Mouse (Mus musculus) urinary bladder, postnatal 10 days (tissue): Measurements from ENCODE around the gene Brinp2.

Source experiments
- DNase-seq: peaks from one replicate; pipeline ENCODE4 v3.0.0; 2022; ENCODE audit warnings: low spot score

Gene Brinp2

DNA sequence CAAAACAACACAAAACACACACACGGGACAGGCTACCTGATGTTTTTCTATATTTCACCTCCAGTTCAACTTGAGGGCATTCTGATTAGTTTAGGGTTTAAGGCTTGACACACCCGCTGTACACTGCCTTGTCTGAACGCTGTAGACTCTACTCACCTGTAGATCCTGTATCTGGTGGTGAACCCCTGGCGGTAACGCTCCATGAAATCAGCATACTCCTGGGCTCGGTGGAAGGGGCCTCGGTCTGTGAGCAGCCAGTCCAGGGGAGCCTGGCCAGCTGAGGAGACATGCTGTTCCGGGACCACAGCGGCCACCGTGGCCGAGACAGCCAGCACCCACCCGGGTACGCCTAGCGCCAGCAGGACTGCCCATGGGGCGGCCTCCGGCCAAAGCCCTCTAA, 60.9 kb downstream of the Brinp2 start:
- DNase-seq, result no peak

DNA sequence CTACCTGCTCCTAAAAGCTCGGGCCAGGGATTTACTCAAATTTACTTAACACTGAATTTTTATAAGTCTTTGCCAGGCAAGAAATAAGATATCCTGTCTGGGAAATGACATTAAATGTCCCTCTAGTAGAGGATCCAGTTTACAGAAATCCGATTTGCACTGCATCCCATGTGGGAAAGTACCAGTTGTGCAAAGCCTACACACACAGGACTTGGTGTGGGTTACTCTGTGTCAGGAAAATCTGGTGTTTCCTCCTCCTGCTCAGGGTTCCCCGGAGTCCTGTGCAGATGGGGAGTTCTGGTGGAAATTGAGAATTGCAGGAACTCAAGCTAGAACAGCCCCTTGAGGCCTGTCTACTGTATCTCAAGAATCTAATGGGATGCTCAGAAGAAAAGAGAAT, 70.9 kb downstream of the Brinp2 start:
- DNase-seq, result no peak

DNA sequence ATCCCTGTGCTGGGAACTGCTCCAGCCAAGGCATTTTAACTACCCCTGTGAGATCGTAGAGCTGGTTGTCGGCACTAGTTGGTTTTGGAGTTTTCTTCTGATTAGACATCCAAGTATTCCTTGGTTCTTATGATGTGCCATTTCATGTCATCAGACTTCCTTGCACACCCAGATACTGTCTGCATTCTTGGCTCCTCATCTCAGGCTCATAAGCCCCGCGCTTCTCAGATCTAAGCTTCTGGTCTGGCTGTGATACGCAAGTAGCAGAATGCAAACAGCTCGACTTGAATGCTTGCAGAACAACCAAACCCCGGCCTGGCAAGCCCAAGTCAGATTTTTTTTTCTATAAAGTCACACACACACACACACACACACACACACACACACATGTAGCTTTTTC, 72.3 kb downstream of the Brinp2 start:
- DNase-seq, result no peak

DNA sequence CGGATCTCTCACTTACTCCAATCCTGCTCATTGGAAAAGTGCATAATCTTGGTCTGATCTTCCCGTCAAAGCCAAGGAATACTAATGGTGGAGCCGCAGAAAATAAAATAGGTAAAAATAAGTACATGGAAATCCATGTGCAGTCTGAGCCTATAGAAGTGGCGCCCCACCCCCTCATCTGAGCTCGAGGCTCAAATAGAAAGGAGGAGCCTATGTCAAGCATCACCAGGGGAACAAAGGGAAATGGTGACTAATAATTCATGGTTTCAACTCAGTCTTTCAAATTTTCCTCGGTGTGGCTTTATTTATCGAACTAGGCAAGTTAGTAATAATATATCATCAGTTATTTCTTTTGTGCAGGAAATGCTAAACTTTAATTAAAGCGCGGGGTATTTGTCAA, 84.1 kb downstream of the Brinp2 start:
- DNase-seq, result no peak

DNA sequence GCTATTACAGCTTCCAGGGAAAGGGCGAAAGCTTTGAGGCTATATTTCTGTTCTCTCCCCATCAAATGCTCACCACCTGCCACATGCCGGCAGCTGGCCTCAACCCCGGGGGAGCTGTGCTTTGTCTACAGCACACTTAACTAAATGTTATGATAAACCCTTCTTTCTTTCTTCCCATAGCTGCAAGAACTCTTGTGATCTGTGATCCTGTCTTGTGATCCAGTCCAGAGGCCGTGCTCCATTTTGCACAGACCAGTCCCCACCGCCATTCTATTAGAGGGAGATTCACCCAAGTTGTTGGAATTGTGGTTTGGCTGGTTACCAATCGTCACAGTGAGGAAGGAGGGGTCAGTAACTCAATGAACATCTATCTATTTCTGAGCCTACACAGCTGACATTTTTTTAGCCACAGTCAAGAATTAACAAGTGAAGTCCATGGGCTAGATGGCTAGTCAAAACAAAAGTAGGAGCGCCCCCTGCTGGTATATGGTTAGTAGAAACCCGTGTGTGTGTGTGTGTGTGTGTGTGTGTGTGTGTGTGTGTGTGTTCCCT, 89.0 kb downstream of the Brinp2 start:
- no peak for DNase-seq

DNA sequence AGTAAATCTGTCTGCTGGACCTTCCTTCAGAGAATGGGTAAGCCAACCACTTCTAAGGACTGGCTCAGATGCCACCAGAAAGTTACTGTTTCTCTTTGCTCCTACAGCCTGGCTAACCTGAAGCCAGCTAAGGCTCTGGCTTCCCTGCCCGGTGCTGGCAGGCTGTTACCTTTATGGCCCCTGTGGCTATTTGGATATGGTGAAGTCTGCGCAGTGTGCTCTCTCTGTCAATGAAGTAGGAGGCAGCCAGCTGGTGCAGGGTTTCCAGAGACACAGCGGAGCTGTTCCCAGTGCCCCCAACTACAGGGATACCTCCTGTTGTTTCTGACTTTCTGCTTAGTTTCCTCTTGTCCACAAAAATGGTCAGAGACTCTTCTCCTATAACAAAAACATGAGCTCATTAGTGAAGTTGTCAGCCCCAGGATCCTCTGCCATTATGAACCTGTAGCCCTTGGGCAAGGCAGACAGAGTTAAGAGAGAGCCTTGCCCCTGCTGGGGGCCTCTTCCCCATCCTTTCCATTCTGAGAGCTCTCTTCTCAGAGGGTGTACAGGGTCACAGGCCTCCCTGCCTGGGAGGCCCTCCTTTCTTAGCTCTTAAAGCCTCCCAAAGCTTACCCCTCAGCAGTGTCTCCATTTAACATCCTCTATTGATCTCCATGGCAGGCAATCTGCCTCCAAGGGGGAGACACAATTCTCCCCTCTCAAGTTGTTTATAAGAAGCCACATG, 89.7 kb downstream of the Brinp2 start:
- DNase-seq, result no peak

DNA sequence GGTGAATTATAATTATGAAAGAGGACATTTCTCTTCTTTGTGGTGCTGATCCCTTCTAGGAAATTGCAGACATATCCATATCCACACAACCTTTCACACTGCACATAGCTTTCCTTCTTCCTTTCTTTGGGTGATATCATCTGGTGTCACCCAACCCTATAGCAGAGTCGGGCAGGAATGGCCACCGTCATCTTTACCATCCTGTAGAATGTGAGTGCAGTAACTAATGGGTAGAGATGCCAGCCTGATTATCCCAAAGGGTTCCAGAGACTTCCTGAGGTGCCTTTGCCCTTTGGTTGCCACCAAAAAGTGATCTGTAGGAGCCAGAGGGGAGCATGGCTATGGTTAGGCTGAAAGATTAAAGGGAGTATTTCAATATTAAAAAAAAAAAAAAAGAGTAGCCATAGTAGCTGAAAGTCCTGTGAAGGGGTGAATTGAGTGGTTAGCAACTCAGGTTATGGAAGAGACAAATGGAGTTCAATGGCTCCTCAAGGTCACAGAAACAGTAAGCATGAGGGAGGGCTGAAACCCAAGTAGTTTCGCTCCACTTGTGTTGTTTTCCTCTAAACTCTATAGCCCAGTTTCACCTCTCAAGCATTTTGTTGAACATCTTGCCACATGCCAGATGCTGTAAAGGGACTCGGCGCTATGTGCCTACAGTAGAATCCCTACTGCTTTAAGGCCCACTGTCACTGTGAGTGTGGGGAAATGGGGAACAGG, 96.5 kb downstream of the Brinp2 start:
- no peak for DNase-seq

DNA sequence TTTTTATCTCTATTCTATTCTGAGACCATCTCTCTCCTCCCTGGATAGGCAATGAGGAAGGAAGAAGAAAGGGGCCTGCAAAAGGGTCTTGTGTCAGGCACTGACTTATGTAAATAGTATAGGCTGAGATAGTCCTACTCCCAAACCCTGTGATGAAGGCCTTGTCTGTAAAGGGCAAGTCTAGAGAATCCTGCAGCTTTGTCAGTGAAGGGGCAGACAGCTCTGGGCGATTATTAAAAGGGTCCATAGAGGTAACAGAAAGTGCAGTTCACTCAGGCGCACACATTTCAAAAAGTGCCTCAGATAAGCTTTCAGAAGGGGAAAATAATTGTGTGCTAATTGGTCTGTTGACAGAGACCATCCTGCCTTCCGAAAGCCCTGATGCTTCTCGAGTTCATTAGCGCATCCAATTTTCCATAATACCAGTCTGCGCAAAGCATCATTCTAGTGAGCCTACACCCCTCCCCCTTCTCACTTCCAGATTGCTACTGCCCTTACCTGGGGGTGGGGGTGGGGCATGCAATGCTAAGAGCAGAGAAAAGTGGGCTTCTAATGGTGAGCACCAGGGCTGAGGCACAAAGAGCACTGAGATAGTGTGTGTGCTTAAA, 97.3 kb downstream of the Brinp2 start:
- DNase-seq, result no peak

DNA sequence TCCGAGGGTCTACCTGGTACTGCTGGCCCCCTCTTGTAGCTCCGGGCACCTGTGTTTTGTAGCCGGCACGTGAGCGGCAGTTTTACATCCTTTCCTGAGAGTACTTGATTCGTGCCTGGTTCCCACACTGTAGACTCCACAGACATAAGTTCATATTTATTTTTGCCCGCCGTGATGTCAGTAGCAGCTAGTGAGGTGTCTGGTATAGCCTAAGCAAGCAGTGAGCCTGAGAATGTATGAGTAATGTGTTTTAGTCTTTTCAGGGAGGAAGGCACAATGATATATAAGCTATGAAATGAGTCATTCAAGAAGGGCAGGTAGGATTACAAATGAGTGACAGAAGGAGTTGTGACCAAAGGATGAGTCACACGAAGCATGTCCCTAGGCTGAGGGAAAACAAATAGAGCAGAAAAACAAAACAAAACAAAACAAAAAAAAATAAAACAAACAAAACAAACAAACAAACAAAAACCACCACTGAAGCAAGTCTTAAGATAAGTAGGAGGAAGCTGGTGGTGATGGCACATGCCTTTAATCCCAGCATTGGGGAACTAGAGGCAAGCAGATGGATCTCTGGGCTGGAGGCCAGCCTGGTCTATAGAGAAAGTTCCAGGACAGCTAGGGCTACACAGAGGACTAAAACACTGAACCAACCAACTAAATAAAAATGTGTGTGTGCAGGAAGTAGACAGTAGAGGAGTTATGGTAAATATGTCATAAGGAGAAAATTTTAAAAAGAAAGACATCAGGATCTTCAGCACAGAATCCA, 100.0 kb downstream of the Brinp2 start:
- DNase-seq, result no peak

DNA sequence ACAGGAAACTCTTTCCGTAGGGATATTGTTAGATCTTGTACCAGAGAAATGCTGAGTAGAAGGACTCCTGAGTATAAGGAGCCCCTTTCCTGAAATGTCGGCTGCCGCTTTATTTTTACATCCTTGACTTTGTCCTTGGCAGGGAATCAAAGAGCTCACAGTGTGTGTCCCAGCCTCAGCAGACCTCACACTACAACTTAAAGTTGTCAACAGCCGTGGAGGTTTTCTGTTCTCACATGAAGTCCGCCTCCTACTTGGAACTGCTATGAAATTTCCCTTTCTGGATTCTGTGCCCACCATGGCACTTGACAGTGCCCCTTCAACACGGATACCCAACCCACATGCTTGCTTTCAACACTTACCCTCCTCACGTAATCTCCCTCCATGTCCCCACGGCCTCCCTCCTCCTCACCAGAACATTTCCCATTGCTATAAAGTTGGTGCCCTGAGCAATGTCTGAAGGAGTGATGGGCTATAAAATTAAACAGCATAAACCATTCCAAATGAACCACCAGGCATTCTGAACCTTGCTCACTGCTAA, 103.4 kb downstream of the Brinp2 start:
- DNase-seq, result no peak

DNA sequence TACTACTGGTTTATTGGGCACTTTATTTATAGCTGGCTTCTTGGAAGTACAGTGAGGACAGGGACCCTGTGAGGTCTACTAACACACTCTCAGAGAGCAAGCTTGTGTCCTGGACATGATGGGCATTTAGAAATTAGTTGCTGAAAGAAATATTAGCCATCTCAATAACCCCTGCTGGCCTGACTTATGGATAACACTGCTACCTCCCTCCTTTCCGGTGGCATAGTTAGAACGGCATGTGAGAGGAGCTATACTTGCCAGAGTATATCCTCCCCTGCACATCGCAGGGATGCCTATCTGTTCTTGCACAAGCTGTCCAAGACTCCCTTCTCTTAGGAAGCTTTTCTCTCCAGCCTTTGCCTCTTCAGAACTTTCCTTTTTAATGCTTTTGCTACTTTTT, 107.9 kb downstream of the Brinp2 start:
- DNase-seq, result no peak

DNA sequence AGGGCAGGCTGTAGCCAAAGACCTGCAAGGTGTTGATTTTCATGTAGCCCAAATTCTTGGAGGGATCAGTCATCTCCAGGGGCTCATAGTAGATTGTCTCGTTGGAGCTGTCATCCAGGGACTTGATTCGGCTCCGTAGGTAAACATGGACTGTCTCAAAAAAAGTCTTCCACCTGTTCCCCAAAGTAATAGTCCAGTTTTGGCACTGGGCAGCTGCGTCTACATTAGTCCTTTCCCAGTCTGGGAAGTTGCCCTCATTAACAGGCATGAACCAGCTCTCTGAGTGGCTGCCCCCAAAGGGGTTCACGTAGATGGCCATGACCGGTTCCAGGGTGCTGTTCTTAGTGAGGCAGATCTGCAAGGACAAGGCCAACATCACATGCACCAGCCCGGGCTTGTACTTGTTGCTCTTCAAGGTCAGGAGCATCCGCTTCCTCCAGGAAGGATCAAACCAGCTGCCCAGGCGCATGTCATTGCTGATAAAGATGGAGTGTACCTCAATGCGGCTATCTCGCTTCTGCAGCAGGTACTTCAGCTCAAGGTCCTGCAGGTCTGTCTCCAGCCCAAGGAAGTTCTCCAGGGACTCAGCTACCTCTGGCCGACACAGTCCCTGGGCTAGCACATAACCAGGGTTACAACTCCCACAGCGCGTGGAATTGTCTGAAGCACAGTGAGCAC, 109.5 kb downstream of the Brinp2 start:
- DNase-seq, result no peak

DNA sequence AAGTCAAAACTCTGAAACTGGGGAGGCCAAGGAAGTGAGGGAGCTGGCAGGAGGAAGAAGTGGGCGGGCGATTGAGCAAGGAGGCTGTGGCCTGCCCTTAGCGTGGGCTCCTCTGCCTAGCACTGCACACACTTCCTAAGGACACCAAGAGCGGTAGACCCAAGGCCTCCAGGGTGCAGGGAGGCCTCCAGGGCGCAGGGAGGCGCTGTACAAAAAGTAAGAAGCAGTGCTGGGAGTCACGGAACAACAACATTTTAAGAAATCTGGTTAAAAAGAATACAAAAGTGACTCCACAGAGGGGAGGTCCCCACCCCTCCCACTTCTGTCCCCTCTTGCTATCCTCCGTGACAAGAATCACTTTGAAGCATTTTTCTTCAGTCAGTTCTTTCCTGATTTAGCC, 110.6 kb downstream of the Brinp2 start:
- no peak for DNase-seq

DNA sequence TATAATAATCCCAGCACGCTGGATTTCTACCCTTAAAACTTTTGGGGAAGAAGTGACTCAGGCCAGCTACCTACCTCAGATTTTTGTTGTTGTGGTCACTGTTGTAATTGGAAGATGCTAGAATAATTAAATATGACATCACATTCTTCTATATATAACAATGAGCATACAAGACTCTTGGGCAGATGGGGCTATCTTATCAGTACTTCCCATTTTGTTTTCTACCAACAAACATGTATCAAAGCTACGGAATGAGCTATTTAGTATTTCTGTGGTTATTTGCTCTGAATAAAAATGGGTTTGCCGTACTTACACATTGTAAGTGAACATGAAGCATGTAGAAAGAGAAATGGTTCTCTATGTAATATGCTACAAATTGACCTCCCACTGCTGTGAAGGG, 112.1 kb downstream of the Brinp2 start:
- DNase-seq, result no peak

DNA sequence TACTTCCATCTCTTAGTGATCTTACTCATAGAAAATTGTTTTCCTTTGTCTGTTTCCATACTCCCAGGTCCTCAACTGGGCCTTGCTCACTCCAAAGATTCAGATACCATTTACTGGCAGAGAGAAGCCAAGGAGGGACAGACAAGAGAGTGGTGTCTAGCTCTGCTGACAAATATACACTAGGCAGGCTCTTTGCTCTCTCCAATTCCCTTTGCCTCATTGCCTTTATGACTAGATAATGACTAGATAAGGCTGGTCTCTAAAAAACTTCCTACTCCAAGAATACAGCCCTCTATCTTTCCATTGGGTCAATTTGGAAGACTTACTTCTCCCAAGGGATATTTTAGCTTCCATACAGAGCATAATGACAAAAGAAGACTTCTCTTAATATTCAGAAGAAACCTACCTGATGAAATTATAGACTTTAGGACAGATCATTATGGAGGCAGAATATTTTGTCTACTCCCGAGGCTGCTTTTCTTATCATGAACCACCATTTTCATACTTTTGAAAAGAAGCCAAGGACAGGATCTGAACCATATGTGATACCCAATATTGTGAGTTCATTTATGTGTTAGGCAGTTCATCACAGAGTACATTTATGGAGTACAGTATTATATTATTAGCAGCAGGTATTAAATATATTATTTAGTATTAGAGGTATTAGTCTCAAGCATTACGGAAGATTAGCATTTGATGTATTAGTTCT, 114.1 kb downstream of the Brinp2 start:
- DNase-seq, result no peak

DNA sequence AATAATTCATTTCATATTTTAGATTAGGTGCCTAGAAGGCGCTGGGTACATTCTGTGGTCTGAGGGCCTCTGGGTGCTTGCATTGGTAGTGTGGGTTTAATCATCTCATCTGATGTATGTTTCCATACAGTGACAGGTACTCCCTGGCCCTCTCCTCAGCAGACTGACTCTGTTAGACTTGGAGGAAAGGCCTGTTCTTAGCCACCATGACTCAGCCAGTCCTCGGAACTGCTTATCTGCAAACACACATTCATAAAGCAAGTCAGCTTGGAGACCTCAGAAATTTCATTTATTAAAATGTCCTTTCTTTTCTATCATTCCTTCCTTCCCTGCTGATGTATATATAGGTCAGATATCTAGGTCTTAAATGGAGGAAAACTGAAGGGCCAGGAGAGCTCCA, 116.3 kb downstream of the Brinp2 start:
- DNase-seq, result no peak

DNA sequence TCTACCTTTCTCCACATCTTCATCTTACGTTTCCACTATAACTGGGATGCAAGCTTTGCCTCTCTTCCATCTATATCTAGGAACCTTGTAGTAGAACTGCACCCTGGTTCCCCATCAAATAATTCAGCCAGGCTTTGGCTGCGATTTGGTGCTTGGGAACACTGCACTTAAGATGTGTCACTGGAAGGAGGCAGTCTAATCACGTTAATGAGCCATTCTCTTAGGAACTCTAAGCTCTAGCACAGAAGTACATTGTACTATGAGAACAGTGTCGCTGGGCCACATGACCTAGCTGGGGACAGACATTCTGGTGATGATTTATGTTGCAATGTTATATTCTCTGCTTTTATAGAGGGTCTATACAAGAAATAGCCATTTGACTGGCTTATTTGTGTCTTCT, 117.4 kb downstream of the Brinp2 start:
- no peak for DNase-seq

DNA sequence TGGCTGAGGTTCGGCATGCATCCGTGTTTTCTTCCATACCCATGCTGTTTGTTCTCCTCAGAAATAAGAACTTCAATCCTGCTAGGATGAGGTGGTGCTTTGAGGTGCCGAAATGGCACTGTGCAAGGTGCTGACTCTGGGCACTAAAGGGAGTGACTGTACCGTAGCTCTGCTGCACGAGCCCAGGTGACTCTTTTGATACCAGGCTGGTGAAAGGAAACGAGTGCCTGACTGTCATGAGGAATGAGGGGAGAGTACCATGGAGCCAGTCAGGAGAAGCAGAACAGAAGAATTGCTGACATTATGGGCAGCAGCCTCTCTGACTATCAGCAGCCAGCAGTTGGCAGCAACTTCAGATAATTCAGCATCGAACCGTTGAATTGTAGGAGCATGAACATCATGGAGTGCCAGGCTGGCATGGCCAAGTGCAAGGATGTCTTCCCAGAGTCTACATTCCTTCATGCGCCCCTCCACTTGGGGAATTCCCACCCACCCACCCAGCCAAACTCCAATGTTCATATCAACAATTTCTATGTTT, 127.4 kb downstream of the Brinp2 start:
- no peak for DNase-seq

DNA sequence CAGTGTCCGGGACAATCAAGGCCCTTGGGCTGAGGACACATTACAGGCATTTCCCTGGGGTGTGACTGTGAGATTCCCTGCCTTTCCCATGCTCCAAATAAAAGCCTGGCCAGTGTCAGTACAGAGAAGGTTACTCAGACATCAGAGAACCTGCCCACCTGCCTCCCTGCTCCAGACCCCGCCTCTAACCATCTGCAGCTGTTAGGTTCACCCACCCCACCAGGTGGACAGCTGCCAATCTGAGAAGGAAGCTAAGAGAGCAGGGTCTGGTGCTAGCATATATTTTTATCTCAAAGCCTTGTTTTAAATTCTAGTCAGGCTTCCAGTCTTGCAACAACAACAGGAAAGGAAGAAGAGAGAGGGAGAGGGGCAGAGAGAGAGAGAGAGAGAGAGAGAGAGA, 128.9 kb downstream of the Brinp2 start:
- no peak for DNase-seq

DNA sequence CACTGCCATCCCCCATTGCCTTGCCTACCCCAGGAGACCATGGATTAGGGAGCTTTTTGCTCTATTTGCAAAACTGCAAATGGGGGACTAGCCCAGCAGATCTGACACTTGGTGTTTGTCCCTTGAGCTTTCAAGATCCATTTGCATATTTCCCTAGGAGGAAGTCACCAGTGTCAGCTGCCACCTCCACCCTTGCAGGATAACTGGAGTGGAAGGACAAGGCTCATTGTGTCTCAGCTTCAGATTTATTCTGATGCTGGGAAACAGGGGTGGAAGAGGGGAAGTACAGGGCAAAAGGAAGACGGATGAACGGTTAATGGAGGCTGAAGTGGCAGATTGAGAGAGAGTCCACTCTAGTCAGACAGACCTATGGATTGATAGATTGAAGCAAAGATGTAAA, 129.4 kb downstream of the Brinp2 start:
- no peak for DNase-seq

DNA sequence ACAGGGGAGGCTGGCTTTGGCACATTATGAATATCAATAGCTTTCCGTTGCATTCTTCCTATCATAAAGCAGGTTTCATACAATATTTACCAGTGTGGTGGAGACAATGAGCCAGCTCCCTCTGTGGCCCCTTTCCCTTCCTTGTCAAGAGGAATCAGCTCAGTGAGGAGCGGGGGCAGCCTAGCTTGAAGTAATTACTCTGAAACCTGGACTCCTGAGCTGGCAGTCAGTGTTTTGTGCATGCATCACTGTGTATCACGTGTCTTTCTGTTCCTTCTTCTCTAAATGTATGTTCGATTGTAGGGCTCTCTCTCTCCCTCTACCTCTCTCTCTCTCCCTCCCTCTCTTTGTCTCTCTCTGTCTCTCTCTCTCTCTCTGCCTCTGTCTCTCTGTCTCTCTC, 135.1 kb downstream of the Brinp2 start:
- no peak for DNase-seq
